Mouse (Mus musculus): ENCODE measurements around the gene Wbp2. TPM values are rescaled to one million over a fixed set of nuclear protein-coding genes. Genes with fewer than 3 reads are reported as not detected.
A peak's percentile ranks its signal among the peaks of the same experiment; 100 is the strongest.

The Wbp2 gene
- polyA plus RNA-seq, 1 experiment = 339 TPM

GRCm38 (mm10) chr11:116110540-116110939 is 23.7 kb upstream of the Wbp2 start:
- H3K27ac ChIP-seq (ENCODE audit: insufficient read depth, low read depth, low read length) = no peak overlapping the region
- H3K4me1 ChIP-seq (ENCODE audit: control insufficient read depth, insufficient read depth, low read length) = peaks cover 31% of the 10 kb centered on the region
- 42% methylated on average over 10 of the region's 10 CpGs for WGBS
- TF ChIP-seq CTCF (IDR thresholded peaks at IDR 0.05; ENCODE audit: insufficient read depth, low read depth, low read length) = no peak
- TF ChIP-seq POLR2A (IDR thresholded peaks at IDR 0.05; ENCODE audit: insufficient read depth, low read depth, low read length) = no peak
- peak overlapping the region; percentile 15; the same call in 1 of the 2 replicates for H3K4me3 ChIP-seq (ENCODE audit: insufficient read depth, low read depth, low read length)

GRCm38 (mm10) chr11:116110131-116110530 is 23.3 kb upstream of the Wbp2 start:
- 1% methylated on average over 34 of the region's 35 CpGs for WGBS
- no peak for TF ChIP-seq POLR2A (IDR thresholded peaks at IDR 0.05; ENCODE audit: insufficient read depth, low read depth, low read length)
- no peak for TF ChIP-seq CTCF (IDR thresholded peaks at IDR 0.05; ENCODE audit: insufficient read depth, low read depth, low read length)
- peak overlapping the region; percentile 43 for H3K4me3 ChIP-seq (ENCODE audit: insufficient read depth, low read depth, low read length)
- peaks cover 31% of the 10 kb centered on the region for H3K4me1 ChIP-seq (ENCODE audit: control insufficient read depth, insufficient read depth, low read length)
- no peak overlapping the region for H3K27ac ChIP-seq (ENCODE audit: insufficient read depth, low read depth, low read length)

GRCm38 (mm10) chr11:116109441-116110081 is 22.8 kb upstream of the Wbp2 start:
- WGBS = under 1% methylated on average over 70 of the region's 70 CpGs

GRCm38 (mm10) chr11:116108464-116109137 is 21.8 kb upstream of the Wbp2 start:
- Histone ChIP-seq H3K4me3 (ENCODE audit: insufficient read depth, low read depth, low read length) (peak overlapping the region; percentile 19; the same call in 1 of the 2 replicates), H3K4me1 (ENCODE audit: control insufficient read depth, insufficient read depth, low read length) (peaks cover 41% of the 10 kb centered on the region), H3K27ac (ENCODE audit: insufficient read depth, low read depth, low read length) (no peak overlapping the region)
- no peak for TF ChIP-seq POLR2A (IDR thresholded peaks at IDR 0.05; ENCODE audit: insufficient read depth, low read depth, low read length)
- TF ChIP-seq CTCF (IDR thresholded peaks at IDR 0.05; ENCODE audit: insufficient read depth, low read depth, low read length) = no peak
- WGBS = 4% methylated on average over 23 of the region's 23 CpGs

More at GRCm38 (mm10) chr11:116109441-116110081, 22.8 kb upstream of the Wbp2 start:
- H3K4me1 ChIP-seq (ENCODE audit: control insufficient read depth, insufficient read depth, low read length) = peaks cover 31% of the 10 kb centered on the region
- no peak for TF ChIP-seq CTCF (IDR thresholded peaks at IDR 0.05; ENCODE audit: insufficient read depth, low read depth, low read length)
- no peak for TF ChIP-seq POLR2A (IDR thresholded peaks at IDR 0.05; ENCODE audit: insufficient read depth, low read depth, low read length)
- H3K27ac ChIP-seq (ENCODE audit: insufficient read depth, low read depth, low read length) = no peak overlapping the region
- H3K4me3 ChIP-seq (ENCODE audit: insufficient read depth, low read depth, low read length) = peak overlapping the region; percentile 43

- no peak overlapping the region for H3K27ac ChIP-seq (ENCODE audit: insufficient read depth, low read depth, low read length)
- no peak overlapping the region for H3K4me3 ChIP-seq (ENCODE audit: insufficient read depth, low read depth, low read length)
- WGBS = 42% methylated on average over 19 of the region's 19 CpGs
- TF ChIP-seq CTCF (IDR thresholded peaks at IDR 0.05; ENCODE audit: insufficient read depth, low read depth, low read length) (no peak), POLR2A (IDR thresholded peaks at IDR 0.05; ENCODE audit: insufficient read depth, low read depth, low read length) (no peak)
- H3K4me1 ChIP-seq (ENCODE audit: control insufficient read depth, insufficient read depth, low read length) = peaks cover 44% of the 10 kb centered on the region
These were observed 21.0 kb upstream of the Wbp2 start for GRCm38 (mm10) chr11:116107777-116108285.

GRCm38 (mm10) chr11:116106963-116107776 is 20.4 kb upstream of the Wbp2 start:
- WGBS = 41% methylated on average over 14 of the region's 14 CpGs
- Histone ChIP-seq H3K4me3 (ENCODE audit: insufficient read depth, low read depth, low read length) (no peak overlapping the region), H3K4me1 (ENCODE audit: control insufficient read depth, insufficient read depth, low read length) (peaks cover 44% of the 10 kb centered on the region), H3K27ac (ENCODE audit: insufficient read depth, low read depth, low read length) (no peak overlapping the region)
- TF ChIP-seq POLR2A (IDR thresholded peaks at IDR 0.05; ENCODE audit: insufficient read depth, low read depth, low read length) (no peak), CTCF (IDR thresholded peaks at IDR 0.05; ENCODE audit: insufficient read depth, low read depth, low read length) (no peak)

- H3K4me1 ChIP-seq (ENCODE audit: control insufficient read depth, insufficient read depth, low read length) = peaks cover 44% of the 10 kb centered on the region
- TF ChIP-seq POLR2A (IDR thresholded peaks at IDR 0.05; ENCODE audit: insufficient read depth, low read depth, low read length) (no peak), CTCF (IDR thresholded peaks at IDR 0.05; ENCODE audit: insufficient read depth, low read depth, low read length) (no peak)
- H3K4me3 ChIP-seq (ENCODE audit: insufficient read depth, low read depth, low read length) = no peak overlapping the region
- 52% methylated on average over 32 of the region's 32 CpGs for WGBS
- no peak overlapping the region for H3K27ac ChIP-seq (ENCODE audit: insufficient read depth, low read depth, low read length)
These were observed 19.6 kb upstream of the Wbp2 start for GRCm38 (mm10) chr11:116106154-116106962.

- H3K27ac ChIP-seq (ENCODE audit: insufficient read depth, low read depth, low read length) = no peak overlapping the region
- 94% methylated on average over 2 of the region's 2 CpGs for WGBS
- H3K4me1 ChIP-seq (ENCODE audit: control insufficient read depth, insufficient read depth, low read length) = peaks cover 42% of the 10 kb centered on the region
- TF ChIP-seq CTCF (IDR thresholded peaks at IDR 0.05; ENCODE audit: insufficient read depth, low read depth, low read length) = no peak
- TF ChIP-seq POLR2A (IDR thresholded peaks at IDR 0.05; ENCODE audit: insufficient read depth, low read depth, low read length) = no peak
- no peak overlapping the region for H3K4me3 ChIP-seq (ENCODE audit: insufficient read depth, low read depth, low read length)
These were observed 18.3 kb upstream of the Wbp2 start for GRCm38 (mm10) chr11:116105065-116105464.

Measured in olfactory bulb, adult 2 months (tissue).